Mouse (Mus musculus): ENCODE measurements around the gene Nfe2l2.

GRCm38 (mm10) chr2:75731929-75732328, 27.5 kb upstream of the Nfe2l2 start:
- TF ChIP-seq CTCF (IDR thresholded peaks at IDR 0.05; ENCODE audit: low read depth) (no peak), EP300 (IDR thresholded peaks at IDR 0.05; ENCODE audit: low read depth) (no peak)

Measured in heart, postnatal 0 days (tissue).